Comparison of ENCODE assay signal across 14 mouse cellular contexts in the genomic region with DNA sequence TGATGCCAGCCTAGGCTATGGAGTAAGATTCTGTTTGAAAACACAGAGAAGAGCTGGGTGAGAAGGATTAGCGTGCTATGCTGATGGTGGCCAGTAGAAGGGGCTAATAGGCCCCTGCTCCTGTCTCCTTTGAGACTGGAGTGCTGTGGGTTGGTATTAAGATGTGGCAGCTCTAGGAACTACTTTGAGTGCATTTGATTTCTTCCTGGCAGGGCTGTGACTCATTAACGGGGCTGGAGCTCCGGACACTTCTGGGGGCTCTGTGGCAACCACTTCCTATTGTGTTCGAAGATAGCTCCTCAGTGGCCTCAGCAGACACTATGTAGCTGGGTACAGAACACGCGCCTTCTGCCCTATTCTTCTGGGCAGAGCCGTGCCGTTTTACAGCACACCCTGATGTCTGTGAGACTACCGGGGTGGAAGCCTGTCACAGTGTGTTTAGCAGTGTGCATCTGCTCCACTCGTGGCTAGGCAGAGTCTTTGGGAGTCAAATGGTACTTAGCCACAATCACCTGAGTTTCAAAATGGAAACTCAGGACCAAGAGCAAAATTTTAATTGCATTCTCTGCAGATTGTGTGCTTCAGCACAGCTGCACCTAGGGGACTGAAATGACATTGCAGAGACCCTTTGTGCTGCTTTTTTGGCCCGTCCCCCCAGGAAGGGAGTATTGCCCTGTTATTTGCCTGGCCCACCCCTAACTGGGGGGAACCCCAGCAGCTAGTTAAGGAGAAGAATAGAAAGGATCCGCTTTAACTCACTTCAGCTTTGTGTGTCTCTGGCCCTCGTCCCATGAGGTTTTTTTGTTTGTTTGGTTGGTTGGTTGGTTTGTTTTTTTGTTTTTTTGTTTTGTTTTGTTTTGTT. TPM values are rescaled to one million over a fixed set of nuclear protein-coding genes. Genes with fewer than 3 reads are reported as not detected.
A peak's percentile ranks its signal among the peaks of the same experiment; 100 is the strongest.
DNase-seq lines count a peak whose midpoint lies in the region; ATAC-seq and TF ChIP-seq lines count a peak whose summit lies in the region.
"Had no signal": no experiment of that assay in that cellular context is flagged by ENCODE, and none has a peak within 500 bp of the region (broad histone marks: within the 10 kb centered on the region; RNA-seq: fewer than 3 reads in every experiment).

No protein-coding gene starts in this region.

- no peak for TF ChIP-seq EP300 in lung, postnatal 0 days (IDR thresholded peaks at IDR 0.05)

- H3K4me3 ChIP-seq in lung, postnatal 0 days (ENCODE audit: low read depth, low read length) = no peak overlapping the region
- no peak overlapping the region for H3K4me3 ChIP-seq in forebrain, postnatal 0 days (ENCODE audit: low read depth, low read length)
- H3K4me3 ChIP-seq: embryonic facial prominence, embryonic 12.5 days; limb, embryonic 13.5 days had no signal

- ATAC-seq in lung, postnatal 0 days = peak; percentile 37; the same call in 1 of the 2 replicates
- ATAC-seq in forebrain, postnatal 0 days = peak; percentile 38
- ATAC-seq: midbrain, embryonic 16.5 days had no signal

- no peaks in the 10 kb centered on the region for H3K27me3 ChIP-seq in lung, postnatal 0 days (replicated peaks; ENCODE audit: insufficient read depth, low read length)
- no peaks in the 10 kb centered on the region for H3K27me3 ChIP-seq in forebrain, postnatal 0 days (ENCODE audit: insufficient read depth, low read length)
- H3K27me3 ChIP-seq: embryonic facial prominence, embryonic 12.5 days had no signal

- H3K36me3 ChIP-seq in lung, postnatal 0 days (ENCODE audit: insufficient read depth, low read length) = no peaks in the 10 kb centered on the region
- H3K36me3 ChIP-seq in forebrain, postnatal 0 days (ENCODE audit: insufficient read depth) = no peaks in the 10 kb centered on the region
- H3K36me3 ChIP-seq: embryonic facial prominence, embryonic 12.5 days; limb, embryonic 13.5 days had no signal

- peak; percentile 52 for TF ChIP-seq CTCF in lung, postnatal 0 days (IDR thresholded peaks at IDR 0.05)
- TF ChIP-seq CTCF in forebrain, postnatal 0 days (IDR thresholded peaks at IDR 0.05; ENCODE audit: low read depth) = peak; percentile 40

- no peak overlapping the region for H3K9ac ChIP-seq in lung, postnatal 0 days (replicated peaks; ENCODE audit: low read depth)
- no peak overlapping the region for H3K9ac ChIP-seq in forebrain, postnatal 0 days
- H3K9ac ChIP-seq: embryonic facial prominence, embryonic 12.5 days; limb, embryonic 13.5 days had no signal

- no peak overlapping the region for H3K27ac ChIP-seq in lung, postnatal 0 days (ENCODE audit: low read length)
- no peak overlapping the region for H3K27ac ChIP-seq in forebrain, postnatal 0 days (ENCODE audit: low read depth, low read length)
- H3K27ac ChIP-seq: embryonic facial prominence, embryonic 12.5 days; limb, embryonic 13.5 days had no signal

- DNase-seq in lung, postnatal 0 days (ENCODE audit: low spot score) = peak; percentile 25
- DNase-seq in lung, adult 18-20 months = no peak
- peak; percentile 59 for DNase-seq in R1 (ENCODE audit: low read depth, low spot score)
- DNase-seq in forebrain, postnatal 0 days = no peak
- peak; percentile 38 for DNase-seq in retina, postnatal 1 day
- DNase-seq in cerebellum, adult 8-10 months = no peak
- DNase-seq in spleen, adult 12 weeks (ENCODE audit: low spot score) = no peak
- no peak for DNase-seq in gastrocnemius, adult 8-10 months (ENCODE audit: low spot score in 2 of 2)
- DNase-seq: adrenal gland, postnatal 10 days; gastrocnemius, postnatal 25 days; kidney, adult 18-20 months had no signal

- no peaks in the 10 kb centered on the region for H3K4me1 ChIP-seq in lung, postnatal 0 days (ENCODE audit: insufficient read depth, low read depth, low read length)
- no peaks in the 10 kb centered on the region for H3K4me1 ChIP-seq in forebrain, postnatal 0 days (ENCODE audit: insufficient read depth)
- H3K4me1 ChIP-seq: embryonic facial prominence, embryonic 12.5 days; limb, embryonic 13.5 days had no signal

- H3K9me3 ChIP-seq in lung, postnatal 0 days (ENCODE audit: low read length) = no peaks in the 10 kb centered on the region
- no peaks in the 10 kb centered on the region for H3K9me3 ChIP-seq in forebrain, postnatal 0 days (ENCODE audit: low read length)
- H3K9me3 ChIP-seq: embryonic facial prominence, embryonic 12.5 days; limb, embryonic 13.5 days had no signal

- 65% methylated on average over 13 of the region's 13 CpGs for WGBS in lung, postnatal 0 days
- WGBS in forebrain, postnatal 0 days = 47% methylated on average over 13 of the region's 13 CpGs

- H3K4me2 ChIP-seq in lung, postnatal 0 days (replicated peaks; ENCODE audit: low read depth, low read length) = no peak overlapping the region
- H3K4me2 ChIP-seq in forebrain, postnatal 0 days (ENCODE audit: low read depth) = no peak overlapping the region
- H3K4me2 ChIP-seq: embryonic facial prominence, embryonic 12.5 days; limb, embryonic 13.5 days had no signal

RNA-seq across cellular contexts. Expression of a gene that starts 26.6 kb away (rescaled TPM):
- 8.8 and 10.7 TPM in 2 replicates for polyA plus RNA-seq in lung, postnatal 0 days (2015; fragmentation: Nextera tagmentation; extraction: Ambion mirVana)
- total RNA-seq in forebrain, postnatal 0 days (2014; rRNA removed) = 0.31 and 0.76 TPM in 2 replicates
- 0.43 and 1.1 TPM in 2 replicates for polyA plus RNA-seq in forebrain, postnatal 0 days (2015; fragmentation: Nextera tagmentation; extraction: Ambion mirVana)
- total RNA-seq in gastrocnemius, adult 8-10 months (2022) = under 1 TPM in 2 of 4 experiments, not detected in 2; 0.17 to 0.20 TPM

RNA-seq across cellular contexts. Expression of a gene that starts 54.5 kb away (rescaled TPM):
- polyA plus RNA-seq in lung, postnatal 0 days (2015; fragmentation: Nextera tagmentation; extraction: Ambion mirVana) = 1.9 and 2.6 TPM in 2 replicates
- total RNA-seq in forebrain, postnatal 0 days (2014; rRNA removed) = 1.6 and 1.7 TPM in 2 replicates
- 2.0 and 2.1 TPM in 2 replicates for polyA plus RNA-seq in forebrain, postnatal 0 days (2015; fragmentation: Nextera tagmentation; extraction: Ambion mirVana)
- under 1 TPM; 0.27 to 0.65 (median 0.43) TPM for total RNA-seq in gastrocnemius, adult 8-10 months (2022)

Comparison
In these comparisons a context has a peak if more than half of its experiments do, and no peak if none do; other contexts are left out.
1. DNase-seq: peak in lung, postnatal 0 days (single experiment), R1 (single experiment) and retina, postnatal 1 day (single experiment); none in lung, adult 18-20 months (0 of 2), forebrain, postnatal 0 days (single experiment), cerebellum, adult 8-10 months (single experiment), spleen, adult 12 weeks (single experiment) and gastrocnemius, adult 8-10 months (0 of 2).